Mouse (Mus musculus) adrenal gland, adult 8-10 months (tissue): ENCODE data around the gene Snx9. TPM values are rescaled to one million over a fixed set of nuclear protein-coding genes. Genes with fewer than 3 reads are reported as not detected.

Source experiments
- DNase-seq: peaks from one replicate; pipeline ENCODE4 v3.0.0; 2022
- total RNA-seq, 4 experiments: library from RNA; stranded (reverse); gene quantifications; 2 replicates each; pipeline ENCODE4 v1.2.4; 2022

The Snx9 gene
- total RNA-seq, 4 experiments from 2014 or later, result 46.3 to 61.4 (median 52.9) TPM

DNA sequence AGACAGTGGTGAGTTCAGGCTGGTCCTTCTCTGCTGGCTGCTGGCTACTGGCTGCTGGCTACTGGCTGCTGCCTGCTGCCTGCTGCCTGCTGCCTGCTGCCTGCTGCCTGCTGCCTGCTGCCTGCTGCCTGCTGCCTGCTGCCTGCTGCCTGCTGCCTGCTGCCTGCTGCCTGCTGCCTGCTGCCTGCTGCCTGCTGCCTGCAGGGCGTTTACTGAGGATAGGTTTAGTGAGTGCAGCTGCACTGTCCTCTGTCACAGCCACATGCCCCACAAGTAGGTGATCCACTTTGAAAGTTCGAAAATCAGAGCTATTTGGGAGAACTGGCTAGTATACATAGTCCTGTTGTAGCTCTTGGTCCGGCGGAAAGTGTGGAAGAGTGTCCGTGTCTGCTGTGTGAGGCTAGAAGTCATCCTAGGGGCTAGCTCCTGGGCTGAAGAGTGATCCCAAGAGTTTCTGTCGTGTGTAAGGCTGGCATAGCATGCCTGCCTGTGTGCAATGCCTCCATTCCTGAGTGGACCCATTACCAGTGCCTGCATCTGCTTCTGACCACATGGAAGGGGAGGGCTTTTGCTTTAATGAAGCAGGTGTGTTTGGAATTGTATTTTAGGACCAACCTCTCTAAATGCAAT is 45.2 kb downstream of the Snx9 start:
- no peak for DNase-seq

DNA sequence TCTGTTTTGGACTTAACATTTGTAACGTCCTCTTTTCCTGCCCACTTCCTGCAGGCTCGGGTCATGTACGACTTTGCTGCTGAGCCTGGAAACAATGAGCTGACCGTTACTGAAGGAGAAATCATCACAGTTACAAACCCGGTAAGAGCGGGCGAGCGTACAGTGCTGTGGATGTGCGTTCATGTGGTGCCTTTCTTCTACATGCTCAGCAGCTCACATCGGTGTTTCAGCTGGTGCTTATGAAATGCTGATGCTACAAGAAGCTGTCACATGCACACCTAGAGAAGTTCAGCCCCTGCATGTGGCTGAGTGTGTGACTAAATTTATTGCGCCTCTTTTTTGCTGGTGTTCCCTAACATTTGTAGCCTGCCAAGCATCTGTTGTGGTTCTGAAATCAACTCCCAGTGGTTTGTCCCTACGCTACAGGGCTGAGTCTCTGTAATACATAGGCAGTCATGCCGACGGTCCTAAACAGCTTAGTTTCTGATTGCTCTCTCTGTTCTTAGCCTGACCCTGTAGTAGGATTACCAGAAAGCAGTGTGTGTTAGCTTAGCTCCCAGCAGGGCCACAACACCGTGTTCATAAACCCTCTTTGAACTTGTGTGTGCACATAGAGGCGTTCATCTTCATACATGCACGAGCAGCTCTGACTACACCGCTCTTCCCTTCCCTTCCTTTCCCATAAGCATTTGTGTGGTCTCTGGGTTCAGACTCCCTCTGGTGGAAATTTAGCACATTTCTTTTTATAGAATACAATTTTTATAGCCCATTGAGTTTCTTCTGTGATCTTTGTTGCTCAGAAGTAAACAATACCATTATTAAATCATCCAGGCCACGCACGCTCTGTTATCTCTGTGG is 46.0 kb downstream of the Snx9 start:
- no peak for DNase-seq

DNA sequence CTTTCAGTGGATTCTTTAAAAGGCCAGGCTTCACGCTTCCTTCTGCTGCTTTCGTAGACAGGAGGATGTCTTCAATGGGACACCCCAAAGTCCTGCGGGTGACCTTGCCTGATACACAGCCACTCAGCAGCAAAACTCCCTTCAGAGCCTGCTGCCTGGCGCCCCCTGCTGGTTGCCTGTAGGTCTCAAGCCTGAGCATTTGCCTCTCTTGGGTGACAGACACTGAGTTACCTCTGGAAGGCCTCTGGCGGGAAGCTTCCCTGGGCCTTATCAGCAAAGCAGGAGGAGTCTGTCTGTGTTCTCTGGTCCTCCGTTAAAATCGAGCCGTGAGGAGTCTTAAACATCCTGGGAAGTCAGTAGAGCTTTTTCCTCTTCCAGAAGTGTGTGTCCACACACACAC is 49.3 kb downstream of the Snx9 start:
- DNase-seq, result peak; percentile 70

DNA sequence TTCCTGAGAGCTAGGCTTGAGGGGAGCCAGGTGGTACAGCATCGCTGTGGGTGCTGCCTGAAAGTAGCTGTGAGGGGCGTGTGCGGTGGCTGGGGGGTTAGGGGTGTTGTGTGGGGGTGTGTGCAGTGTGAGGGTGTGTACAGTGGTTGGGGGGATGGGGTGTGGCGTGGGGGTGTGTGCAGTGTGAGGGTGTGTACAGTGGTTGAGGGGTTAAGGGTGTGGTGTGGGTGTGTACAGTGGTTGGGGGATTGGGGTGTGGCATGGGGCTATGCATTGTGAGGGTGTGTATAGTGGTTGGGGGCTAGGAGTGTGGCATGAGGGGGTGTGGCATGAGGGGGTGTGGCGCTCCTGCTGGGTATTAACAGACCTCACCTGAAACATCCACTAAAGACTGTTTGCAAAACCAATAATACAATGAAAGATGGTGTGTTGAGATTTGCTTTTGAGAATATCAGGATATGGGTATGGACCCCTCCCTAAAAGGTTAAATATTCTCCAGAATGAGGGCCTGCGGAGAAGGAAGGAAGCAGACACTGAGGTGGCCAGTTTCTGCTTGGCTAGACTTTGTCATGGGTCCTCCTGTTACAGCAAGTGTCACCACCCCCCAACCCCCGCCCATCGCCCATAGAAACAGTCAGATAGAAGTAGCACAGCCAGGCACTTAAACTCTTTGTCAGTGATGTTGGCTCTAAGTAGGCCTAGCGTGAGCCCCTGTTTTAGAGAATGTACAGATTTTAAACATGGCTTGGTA is 51.0 kb downstream of the Snx9 start:
- no peak for DNase-seq

DNA sequence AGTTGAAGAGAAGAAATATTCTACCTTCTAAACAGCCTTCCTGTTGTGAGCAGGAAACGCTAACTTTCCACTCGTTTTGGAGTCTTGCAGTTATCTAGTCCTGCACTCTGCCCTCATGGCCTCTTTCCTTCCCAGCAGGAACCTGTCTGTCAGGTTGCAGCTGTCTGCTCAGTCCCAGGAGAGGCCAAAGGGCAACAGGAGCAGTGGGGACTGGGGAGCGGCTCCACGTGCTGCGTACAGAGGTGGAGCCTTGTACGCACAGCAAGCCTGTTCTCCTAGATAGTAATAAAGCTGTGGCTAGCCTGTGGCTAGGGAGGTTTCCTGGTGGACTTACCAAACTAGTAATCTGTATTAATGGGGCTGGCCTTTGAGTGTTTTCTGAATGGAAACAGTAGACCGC is 52.0 kb downstream of the Snx9 start:
- DNase-seq, result no peak

DNA sequence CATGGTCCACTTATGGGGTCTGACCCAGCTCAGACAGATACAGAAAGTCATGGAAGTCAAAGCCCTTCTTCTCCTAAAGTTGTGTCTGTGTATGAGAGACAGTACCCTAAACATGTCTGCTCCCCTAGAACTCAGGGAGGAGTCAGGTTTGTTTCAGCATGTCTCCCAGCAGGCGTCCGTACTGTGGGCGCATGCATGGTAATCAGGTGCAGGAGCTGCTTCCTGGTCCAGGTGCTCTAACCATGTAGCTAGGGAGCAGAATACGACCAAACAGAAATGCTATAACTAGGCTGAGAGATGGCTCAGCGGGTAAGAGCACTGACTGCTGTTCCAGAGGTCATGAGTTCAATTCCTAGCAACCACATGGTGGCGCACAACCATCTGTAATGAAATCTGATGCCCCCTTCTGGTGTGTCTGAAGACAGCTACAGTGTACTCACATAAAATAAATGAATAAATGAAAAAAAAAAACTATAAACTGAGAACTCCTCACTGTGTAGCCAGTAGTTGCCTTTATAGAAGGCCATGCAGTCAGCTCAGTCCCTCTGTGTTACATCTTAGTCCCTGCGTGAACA is 52.5 kb downstream of the Snx9 start:
- DNase-seq, result no peak

DNA sequence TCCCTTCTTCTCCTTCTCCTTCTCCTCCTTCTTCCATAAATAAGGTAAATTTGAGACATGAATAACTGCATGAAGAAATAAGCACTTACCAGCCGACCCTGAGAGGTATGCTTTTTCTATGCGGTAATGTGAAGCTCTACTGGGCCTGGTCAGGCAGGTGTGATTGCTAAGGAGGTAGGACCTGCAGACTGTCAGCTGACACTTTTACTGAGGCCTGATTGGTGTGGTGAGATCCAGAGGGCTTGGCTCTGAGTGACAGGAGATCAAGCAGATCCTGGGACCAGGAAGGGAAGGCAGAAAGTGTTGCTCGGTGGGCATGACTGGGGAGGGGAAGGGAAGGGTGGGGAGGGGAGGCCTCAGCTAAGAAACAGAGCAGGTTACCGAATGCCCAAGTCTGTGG is 54.9 kb downstream of the Snx9 start:
- DNase-seq, result no peak

DNA sequence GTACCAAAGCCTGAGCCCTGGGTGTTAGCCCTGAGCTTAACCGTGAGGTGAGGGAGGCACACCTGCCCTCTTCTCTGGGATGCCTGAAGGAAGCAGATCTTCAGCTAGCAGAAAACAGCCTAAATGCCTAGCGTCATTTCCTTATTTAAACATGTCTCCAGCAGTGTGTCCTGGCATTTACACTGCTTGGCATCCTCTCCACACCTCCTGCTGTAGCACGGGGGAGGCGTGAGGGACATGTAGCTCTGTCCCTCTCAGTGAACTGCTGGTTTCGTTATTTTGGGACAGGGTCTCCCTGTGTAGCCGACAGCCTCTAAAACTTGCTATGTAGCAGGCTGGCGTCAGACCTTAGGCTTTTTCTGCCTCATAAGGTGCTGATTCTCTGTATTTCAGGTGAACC is 55.5 kb downstream of the Snx9 start:
- no peak for DNase-seq

DNA sequence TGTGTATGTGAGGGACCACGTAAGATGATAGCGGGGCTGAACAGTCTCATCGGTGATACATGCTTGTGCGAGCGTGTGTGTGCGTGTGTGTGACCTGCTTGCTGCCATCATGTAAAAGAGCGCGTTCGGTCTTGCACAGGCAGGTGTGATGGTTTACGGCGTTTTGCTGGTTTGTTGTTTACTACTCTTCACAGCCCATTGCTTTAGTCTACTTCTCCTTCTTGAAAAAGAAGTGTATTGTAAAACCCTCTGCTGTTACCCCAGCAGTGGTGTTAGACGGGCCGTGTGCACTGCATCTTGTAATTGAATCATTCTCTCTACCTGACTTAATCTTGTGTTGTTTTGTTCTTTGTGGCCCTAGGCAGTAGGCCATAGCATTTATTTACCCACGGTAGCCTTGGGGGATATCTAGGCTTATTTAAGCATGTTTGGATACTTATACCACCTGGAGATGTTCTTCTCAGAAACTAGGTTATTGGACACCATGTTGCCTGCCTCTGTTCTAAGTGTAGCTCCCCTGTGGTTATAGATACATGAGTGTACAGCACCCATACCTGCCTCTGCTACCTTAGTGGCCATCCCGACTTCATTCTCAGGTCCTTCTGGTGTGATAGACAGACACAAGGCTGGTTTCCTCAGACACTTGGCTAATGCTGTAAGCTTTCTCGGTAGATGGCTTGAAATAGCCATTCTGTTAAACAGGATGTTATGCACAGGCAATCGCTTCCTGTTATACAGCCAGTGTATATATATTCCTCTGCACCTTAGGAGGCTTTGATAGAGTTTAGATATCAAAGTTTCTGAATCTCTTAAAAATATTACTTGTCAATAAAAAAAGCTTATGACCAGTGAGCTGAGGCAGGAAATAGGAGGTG is 56.4 kb downstream of the Snx9 start:
- DNase-seq, result no peak

DNA sequence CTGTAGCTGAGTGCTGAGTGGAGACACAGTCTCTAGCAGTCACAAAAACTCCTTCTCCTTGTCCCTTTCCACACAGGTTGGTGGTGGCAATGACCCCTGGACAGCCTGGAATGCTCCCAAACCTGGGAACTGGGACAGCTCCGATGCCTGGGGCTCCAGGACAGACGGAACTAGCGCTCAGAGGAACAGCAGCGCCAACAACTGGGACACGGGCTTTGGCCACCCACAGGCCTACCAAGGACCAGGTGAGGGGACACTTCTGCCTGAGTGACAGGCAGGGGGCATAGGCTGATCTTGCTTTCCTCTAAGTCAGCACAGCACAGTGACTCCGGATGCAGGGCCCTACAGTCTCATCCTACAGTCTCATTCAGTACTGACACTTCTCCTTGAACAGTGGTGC is 58.1 kb downstream of the Snx9 start:
- no peak for DNase-seq

DNA sequence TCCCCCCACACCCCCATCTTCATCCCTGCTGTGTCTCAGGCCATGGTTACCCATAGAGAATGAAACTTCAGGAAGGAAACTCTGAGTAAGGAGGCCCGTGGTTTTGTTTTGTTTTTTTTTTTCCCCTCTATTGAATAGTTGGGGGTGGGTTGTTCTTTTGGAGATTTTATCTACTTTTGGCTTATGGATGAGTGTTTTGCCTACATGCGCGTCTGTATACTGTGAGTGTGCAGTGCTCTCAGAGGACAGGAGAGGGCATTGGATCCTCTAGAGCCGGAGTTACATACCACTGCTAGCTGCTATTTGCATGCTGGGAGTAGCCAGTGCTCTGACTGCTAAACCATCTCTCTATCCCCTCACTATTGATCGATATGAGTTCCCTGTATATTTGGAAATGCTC is 60.3 kb downstream of the Snx9 start:
- DNase-seq, result no peak

DNA sequence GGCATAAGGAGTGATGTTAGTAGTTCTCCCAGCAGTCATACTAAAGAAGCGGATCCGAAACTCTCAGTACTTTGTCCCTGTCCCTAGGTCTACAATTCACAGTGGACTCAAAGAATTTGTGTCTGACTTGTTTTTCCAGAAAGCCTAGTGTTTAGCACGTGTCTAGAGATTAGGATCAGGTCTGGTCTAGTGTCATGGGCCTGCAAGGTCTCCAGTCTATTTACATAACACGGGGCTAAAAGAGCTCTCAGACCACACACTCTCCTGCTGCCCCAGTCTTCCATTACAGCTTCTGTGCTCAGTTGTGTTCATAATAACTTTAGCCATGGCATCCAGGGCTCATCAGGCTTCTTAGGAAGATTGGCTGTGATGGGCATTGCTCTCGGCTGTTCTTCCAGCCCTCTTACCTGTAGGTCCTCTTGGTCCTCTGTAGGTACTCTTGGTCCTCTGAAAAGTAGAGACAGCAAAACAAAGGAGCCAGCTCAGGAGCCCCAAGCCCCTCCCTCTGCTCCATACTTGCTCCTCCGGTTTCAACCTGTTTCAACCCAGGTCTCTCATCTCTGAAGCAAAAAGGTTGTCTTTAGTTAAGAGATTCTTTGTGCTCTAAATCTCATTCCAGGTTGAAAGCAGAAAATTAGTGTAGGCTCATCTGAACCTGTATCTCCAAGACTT is 62.6 kb downstream of the Snx9 start:
- no peak for DNase-seq

DNA sequence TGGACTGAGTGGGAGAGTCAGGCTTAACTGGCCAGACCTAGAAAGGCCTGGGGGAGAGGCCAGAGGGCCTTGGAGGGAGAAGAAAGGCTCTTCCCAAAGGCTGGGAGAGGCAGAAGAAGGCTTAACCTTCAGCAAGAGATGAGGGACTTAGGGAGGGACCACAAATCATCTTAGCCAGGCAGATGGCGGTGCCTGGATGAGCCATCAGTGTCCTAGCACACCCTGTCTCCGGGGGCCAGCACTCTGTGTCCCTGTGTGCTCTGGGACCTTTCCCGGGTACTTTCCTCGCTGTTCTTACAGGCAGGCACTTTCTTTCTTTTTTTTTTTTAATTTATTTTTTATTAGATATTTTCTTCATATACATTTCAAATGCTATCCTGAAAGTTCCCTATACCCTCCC is 68.6 kb downstream of the Snx9 start:
- DNase-seq, result no peak

DNA sequence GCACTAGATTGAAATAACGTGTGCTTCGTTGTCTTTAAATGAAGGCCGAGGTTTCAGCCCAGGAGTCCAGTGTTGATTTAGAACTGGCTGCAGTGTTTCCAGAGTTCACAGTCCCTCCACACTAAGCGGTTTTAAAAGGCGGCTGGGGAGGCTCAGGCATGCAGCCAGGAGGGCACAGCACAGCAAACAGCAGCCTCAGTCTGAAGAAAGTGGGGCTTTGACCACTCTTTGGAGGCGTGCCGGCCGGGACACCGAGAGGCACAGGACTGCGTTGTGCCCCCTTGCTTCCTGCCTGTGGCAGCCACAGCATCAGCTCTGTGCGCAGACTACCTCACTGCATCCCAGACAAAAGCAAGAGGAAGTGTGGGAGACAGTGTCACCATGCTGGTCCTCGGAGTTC is 70.5 kb downstream of the Snx9 start:
- no peak for DNase-seq

DNA sequence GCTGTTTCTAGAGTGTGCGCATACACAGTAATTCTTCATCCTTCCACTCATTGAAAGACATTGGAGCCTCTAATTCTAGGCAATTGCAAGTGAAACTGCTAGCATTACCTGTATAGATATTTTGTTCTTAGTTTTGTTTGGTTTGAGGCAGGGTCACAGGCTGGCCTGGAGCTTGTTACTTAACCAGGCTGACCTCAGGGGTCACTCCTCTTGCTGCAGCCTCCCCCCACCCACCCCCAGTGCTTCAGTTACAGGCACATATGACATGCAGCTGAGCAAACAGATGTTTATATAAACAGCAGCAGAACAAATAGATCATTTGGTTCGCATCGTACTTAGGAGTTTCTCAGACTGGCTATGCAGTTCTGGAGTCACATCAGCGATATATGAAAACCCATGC is 71.7 kb downstream of the Snx9 start:
- DNase-seq, result no peak

DNA sequence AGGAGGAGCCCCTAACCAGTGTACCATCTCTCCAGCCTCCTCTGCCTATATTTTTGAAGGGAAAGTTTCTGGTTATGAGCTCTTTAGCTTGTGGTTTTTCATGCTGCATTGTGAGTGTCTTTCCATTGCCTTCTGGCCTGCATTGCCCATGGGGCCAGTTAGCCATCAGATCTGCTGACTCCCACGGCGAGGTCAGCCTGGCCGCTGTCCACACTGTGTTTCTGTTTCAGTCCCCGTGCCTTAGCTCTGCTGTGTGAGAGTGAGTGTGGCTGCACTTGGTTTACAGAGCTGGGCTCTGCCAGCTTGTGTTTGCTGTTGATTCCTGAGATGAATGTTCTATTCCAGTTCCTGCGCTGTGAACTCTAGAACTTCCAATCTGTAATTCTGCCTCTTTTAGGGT is 73.1 kb downstream of the Snx9 start:
- no peak for DNase-seq

DNA sequence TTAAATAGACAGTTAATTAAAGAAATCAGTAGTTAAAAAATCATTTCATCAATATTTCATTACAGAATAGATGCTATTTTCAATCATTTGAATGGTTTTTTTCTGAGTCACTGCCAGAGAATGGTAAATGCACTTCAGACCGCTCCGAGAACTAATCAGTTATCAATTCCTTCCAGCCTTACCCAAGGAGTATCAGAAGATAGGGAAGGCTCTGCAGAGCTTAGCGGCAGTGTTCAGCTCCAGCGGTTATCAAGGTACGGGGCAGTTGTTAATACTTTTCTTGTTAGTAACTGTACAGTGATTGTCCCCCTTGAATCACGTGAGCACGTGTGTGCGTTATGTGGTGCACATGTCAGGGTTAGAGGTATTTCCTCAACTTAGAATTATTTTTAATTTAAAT is 80.8 kb downstream of the Snx9 start:
- DNase-seq, result no peak

DNA sequence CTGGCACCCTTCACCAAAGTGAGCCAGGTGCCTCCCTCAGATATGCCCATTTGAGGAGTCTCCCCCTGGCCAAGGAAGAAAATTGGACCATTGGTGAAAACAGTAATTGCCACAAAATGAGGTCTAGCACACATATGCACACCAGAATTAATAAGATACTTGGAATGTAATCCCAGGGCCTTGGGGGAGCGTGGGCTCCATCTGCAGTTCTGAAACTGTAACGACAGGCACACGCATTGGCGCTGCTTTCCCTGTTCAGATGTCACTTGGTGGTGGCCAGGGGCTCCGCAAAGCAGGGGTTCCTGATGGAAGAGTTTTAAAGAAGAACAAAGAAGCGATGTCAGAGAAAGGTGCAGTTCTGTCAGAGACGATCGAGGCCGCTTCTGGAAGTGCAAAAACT is 82.2 kb downstream of the Snx9 start:
- DNase-seq, result no peak

DNA sequence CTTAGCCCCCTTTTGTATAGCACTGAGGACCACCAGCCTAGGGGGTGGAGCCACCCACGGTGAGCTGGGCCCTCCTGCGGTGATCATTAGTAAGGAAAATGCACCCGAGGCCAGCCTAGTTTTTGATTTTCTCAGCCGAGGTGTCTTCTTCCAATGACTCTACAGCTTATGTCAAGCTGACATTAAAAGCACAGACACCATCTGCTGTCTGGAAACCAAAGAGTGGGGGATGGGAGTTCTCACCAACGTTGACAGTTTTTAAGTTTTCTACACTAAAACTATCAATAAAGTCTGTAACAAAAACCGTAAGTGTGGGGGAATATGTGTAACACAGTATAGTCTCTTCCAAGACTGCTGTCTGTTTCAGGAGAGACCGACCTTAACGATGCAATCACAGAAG is 83.1 kb downstream of the Snx9 start:
- DNase-seq, result no peak

DNA sequence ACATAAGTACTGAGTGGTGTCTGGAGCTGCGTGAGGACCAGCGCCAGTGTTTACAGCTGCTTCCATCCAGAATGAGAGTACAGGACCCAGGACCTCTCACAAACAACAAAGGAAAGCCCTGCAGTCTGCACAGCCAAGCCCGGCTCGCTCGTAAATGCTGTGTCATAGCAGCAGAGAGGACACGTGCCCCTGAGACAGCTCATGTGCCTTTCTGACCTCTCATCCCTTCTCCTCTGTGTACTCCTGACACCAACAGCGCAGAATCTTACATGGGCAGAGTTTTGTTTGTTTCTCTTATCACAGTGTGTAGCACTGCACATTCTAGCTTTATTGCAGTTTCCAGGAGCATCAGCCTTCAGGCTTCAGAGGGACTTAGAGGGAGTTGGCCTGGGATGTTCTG is 85.6 kb downstream of the Snx9 start:
- no peak for DNase-seq

DNA sequence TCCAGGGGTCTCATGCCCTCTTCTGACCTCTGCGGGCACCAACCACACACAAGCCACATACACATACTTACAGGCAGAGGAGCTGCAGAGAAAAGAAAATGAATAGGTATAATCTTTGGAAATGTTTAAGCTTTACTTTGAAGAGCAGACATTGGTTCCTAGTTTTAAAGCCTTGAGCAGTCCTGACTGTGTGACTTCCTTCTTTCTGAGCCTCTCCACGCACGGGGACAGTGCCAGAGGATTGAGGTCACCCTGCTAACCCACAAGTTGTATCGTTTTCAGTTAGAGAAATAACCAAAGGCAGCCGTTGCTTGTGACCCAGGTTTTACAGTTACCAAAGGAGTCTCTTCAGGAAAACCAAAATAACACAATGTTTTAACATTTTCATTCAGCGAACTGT is 87.9 kb downstream of the Snx9 start:
- no peak for DNase-seq

DNA sequence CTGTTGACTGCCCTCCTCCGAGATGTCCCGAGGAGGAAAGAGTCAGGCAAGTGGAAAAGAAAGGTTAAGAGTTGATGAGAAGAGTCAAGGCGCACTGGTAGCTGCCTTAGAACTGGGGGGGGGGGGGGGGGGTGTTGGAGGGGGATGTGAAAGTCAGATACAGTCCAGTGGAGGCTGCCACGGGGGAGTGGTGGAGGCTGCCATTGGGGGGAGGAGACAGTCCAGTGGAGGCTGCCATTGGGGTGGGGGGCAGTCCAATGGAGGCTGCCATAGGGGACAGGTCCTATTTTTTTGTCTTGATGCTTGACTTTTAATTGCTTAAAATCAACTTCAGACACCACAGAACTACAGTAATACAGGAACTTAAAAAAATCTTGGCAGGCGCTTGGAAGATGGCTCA is 91.0 kb downstream of the Snx9 start:
- DNase-seq, result no peak
